Mouse (Mus musculus): ENCODE data around the gene Gm12845. TPM values are rescaled to one million over a fixed set of nuclear protein-coding genes. Genes with fewer than 3 reads are reported as not detected.
"Not testable (repeated sequence)": the region's sequence is repeated elsewhere in the genome, so short reads cannot be mapped to it uniquely, and the experiment has no call there.

Gene Gm12845
- total and polyA plus RNA-seq, 2 experiments from 2014 or later = not detected

DNA sequence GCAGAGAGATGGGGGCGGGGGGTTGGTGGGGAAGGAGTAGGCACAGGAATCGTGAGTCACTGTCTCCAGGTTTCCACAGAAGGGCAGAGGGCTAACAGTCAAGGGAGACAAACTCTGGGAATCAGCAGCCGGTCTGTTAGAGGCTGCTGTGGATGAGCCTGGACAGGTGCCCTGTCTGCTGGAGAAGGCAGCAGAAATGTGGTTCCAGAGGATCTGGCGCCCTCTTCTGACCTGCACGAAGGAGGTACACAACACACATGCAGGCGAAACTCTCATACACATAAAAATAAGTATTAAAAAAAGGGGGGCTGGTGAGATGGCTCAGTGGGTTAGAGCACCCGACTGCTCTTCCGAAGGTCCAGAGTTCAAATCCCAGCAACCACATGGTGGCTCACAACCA is 13.3 kb downstream of the Gm12845 start:
- Histone ChIP-seq H3K4me2 (ENCODE audit: low read depth, low read length, poor library complexity, severe bottlenecking) (no peak overlapping the region), H3K27me3 (ENCODE audit: insufficient read depth, low read length) (no peaks in the 10 kb centered on the region), H3K4me3 (ENCODE audit: low read depth, low read length) (no peak overlapping the region), H3K36me3 (ENCODE audit: insufficient read depth, low read length) (no peaks in the 10 kb centered on the region), H3K9ac (replicated peaks; ENCODE audit: low read length, poor library complexity, severe bottlenecking) (no peak overlapping the region), H3K9me3 (ENCODE audit: low read length) (no peaks in the 10 kb centered on the region), H3K4me1 (ENCODE audit: insufficient read depth, low read length) (no peaks in the 10 kb centered on the region), H3K27ac (ENCODE audit: low read depth, low read length) (no peak overlapping the region)
- no peak for ATAC-seq (ENCODE audit: low FRiP score)
- peak; percentile 9 for DNase-seq (ENCODE audit: low spot score)
- 48% methylated on average over 8 of the region's 8 CpGs for WGBS
- peak; percentile 29; the same call in 1 of the 2 replicates for TF ChIP-seq CTCF (IDR thresholded peaks at IDR 0.05)

DNA sequence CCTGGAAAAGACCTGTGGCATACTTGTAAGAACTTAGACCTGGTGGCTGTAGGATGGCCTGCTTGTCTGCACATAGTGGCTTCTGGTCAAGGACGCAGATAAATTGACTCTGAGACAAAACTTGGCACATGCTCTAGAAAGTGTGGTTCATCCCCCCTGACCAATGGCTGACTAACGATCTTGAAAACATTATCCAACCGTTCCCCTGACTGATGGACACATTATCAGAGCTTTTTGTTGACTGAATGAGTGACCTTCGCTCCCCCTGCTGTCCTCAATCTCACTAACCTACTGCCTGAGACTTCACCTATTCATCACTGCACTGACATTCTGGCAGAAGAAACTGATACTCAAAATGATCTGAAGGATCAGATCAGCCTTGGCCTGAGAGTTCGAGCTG is 28.3 kb downstream of the Gm12845 start:
- H3K27ac ChIP-seq (ENCODE audit: low read depth, low read length); H3K9ac ChIP-seq (replicated peaks; ENCODE audit: low read length, poor library complexity, severe bottlenecking); ATAC-seq (ENCODE audit: low FRiP score); DNase-seq (ENCODE audit: low spot score); H3K4me1 ChIP-seq (ENCODE audit: insufficient read depth, low read length); H3K9me3 ChIP-seq (ENCODE audit: low read length); H3K36me3 ChIP-seq (ENCODE audit: insufficient read depth, low read length); H3K4me2 ChIP-seq (ENCODE audit: low read depth, low read length, poor library complexity, severe bottlenecking); H3K4me3 ChIP-seq (ENCODE audit: low read depth, low read length); H3K27me3 ChIP-seq (ENCODE audit: insufficient read depth, low read length): not testable (repeated sequence)
- WGBS = 77% methylated on average over 5 of the region's 5 CpGs

DNA sequence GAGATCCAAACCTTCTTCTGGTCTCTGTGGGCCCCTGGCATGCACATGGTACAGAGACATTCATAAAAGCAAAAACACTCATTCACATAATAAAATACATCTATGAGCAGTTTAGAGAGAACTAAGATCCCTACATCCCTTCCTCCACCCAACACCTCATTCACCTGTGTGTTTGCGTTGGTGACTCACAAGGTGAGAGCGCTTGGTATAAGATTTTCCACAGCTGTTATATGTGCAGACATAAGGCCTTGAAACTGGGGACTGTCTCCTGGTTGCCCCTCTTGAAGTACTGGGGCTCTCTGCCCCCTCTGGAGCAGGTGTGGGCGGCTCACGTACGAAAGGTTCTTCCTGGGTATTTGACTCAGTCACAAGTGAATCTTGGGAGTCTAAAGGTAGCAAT is 35.9 kb downstream of the Gm12845 start:
- Histone ChIP-seq H3K4me2 (ENCODE audit: low read depth, low read length, poor library complexity, severe bottlenecking) (no peak overlapping the region), H3K27ac (ENCODE audit: low read depth, low read length) (no peak overlapping the region), H3K36me3 (ENCODE audit: insufficient read depth, low read length) (no peaks in the 10 kb centered on the region), H3K4me3 (ENCODE audit: low read depth, low read length) (no peak overlapping the region), H3K27me3 (ENCODE audit: insufficient read depth, low read length) (no peaks in the 10 kb centered on the region; the same call in 1 of the 2 replicates), H3K9me3 (ENCODE audit: low read length) (no peaks in the 10 kb centered on the region), H3K9ac (replicated peaks; ENCODE audit: low read length, poor library complexity, severe bottlenecking) (no peak overlapping the region), H3K4me1 (ENCODE audit: insufficient read depth, low read length) (no peaks in the 10 kb centered on the region)
- ATAC-seq (ENCODE audit: low FRiP score) (no peak), DNase-seq (ENCODE audit: low spot score) (no peak)
- 93% methylated on average over 5 of the region's 5 CpGs for WGBS
- no peak for TF ChIP-seq CTCF (IDR thresholded peaks at IDR 0.05)

DNA sequence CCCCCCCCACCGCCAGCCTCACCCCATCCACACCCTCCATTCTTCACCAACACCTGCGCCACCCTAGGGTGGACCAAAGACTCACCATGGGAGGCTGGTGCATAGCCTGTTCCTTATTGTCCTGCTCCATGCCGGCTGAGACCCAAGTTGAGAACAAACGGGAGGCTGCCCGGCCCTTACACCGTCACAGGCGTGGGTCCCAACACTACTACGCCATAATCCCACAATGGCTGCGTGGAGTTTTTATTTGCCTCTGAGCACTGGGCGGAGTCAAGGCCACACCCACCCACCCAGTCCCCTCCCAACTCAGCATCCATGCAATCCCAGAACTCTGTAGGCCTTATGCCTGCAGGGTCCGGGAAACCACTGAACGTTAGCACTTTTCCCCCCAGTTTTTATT is 41.2 kb downstream of the Gm12845 start, which contains the start of gene Klf17:
TSS of gene Klf17 (minus strand) at position 233 of the 400 bp plus-strand sequence.
- 75% methylated on average over 11 of the region's 12 CpGs for WGBS
- TF ChIP-seq CTCF (IDR thresholded peaks at IDR 0.05) = no peak
- DNase-seq (ENCODE audit: low spot score) = no peak
- Histone ChIP-seq H3K9ac (replicated peaks; ENCODE audit: low read length, poor library complexity, severe bottlenecking) (no peak within 1 kb of the TSS), H3K27me3 (ENCODE audit: insufficient read depth, low read length) (no peaks in the 10 kb centered on the region), H3K4me2 (ENCODE audit: low read depth, low read length, poor library complexity, severe bottlenecking) (no peak within 1 kb of the TSS), H3K36me3 (ENCODE audit: insufficient read depth, low read length) (no peaks in the 10 kb centered on the region), H3K4me3 (ENCODE audit: low read depth, low read length) (no peak within 1 kb of the TSS), H3K9me3 (ENCODE audit: low read length) (no peaks in the 10 kb centered on the region), H3K4me1 (ENCODE audit: insufficient read depth, low read length) (no peaks in the 10 kb centered on the region), H3K27ac (ENCODE audit: low read depth, low read length) (no peak within 1 kb of the TSS)
- no peak for ATAC-seq (ENCODE audit: low FRiP score)

DNA sequence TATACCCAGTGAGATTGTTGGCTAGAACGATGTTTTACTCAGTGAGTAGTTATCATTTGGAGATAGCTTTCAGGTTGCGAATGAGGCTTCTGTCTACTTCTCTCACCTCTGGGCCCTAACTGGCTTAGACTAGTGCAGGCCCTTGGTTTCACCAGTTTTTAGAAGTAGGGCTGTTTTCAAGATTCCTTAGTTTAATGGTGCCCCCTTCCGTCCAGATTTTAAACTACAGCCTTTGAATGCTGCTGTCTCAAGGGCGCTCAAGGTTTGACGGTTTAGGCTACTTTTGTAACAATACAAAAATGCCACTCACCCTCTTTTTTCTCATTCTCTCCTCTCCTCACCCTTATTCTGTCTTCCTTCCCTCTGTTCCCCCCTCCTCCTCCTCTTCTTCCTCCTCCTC is 46.7 kb downstream of the Gm12845 start:
- H3K4me3 ChIP-seq (ENCODE audit: low read depth, low read length) = no peak overlapping the region
- H3K4me2 ChIP-seq (ENCODE audit: low read depth, low read length, poor library complexity, severe bottlenecking) = no peak overlapping the region
- peak; percentile 75 for TF ChIP-seq CTCF (IDR thresholded peaks at IDR 0.05)
- H3K36me3 ChIP-seq (ENCODE audit: insufficient read depth, low read length) = no peaks in the 10 kb centered on the region
- 19% methylated on average over 5 of the region's 5 CpGs for WGBS
- ATAC-seq (ENCODE audit: low FRiP score) = no peak
- peak; percentile 84 for DNase-seq (ENCODE audit: low spot score)
- no peak overlapping the region for H3K9ac ChIP-seq (replicated peaks; ENCODE audit: low read length, poor library complexity, severe bottlenecking)
- H3K27me3 ChIP-seq (ENCODE audit: insufficient read depth, low read length) = no peaks in the 10 kb centered on the region
- H3K4me1 ChIP-seq (ENCODE audit: insufficient read depth, low read length) = no peaks in the 10 kb centered on the region
- no peaks in the 10 kb centered on the region for H3K9me3 ChIP-seq (ENCODE audit: low read length)
- no peak overlapping the region for H3K27ac ChIP-seq (ENCODE audit: low read depth, low read length)

DNA sequence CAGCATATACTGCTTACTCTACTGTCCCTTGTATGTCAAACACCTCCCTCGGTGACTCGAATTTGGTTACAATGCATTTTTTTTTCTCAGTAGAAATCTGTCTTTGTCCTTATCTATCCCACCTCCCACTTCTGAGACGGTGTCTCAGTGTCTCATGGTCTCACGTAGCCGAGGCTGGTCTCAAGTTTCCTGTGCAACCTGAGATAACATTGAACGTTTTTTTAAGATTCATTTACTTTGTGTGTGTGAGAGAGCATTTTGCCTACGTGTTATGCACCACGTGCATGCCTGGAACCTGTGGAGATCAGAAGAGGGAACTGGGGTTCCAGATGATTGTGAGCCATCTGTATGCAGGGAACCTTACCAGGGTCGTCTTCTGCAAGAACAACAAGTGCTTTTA is 48.7 kb downstream of the Gm12845 start:
- Histone ChIP-seq H3K27me3 (ENCODE audit: insufficient read depth, low read length) (no peaks in the 10 kb centered on the region), H3K36me3 (ENCODE audit: insufficient read depth, low read length) (no peaks in the 10 kb centered on the region), H3K9ac (replicated peaks; ENCODE audit: low read length, poor library complexity, severe bottlenecking) (no peak overlapping the region), H3K9me3 (ENCODE audit: low read length) (no peaks in the 10 kb centered on the region), H3K4me3 (ENCODE audit: low read depth, low read length) (no peak overlapping the region), H3K4me2 (ENCODE audit: low read depth, low read length, poor library complexity, severe bottlenecking) (no peak overlapping the region), H3K4me1 (ENCODE audit: insufficient read depth, low read length) (no peaks in the 10 kb centered on the region), H3K27ac (ENCODE audit: low read depth, low read length) (no peak overlapping the region)
- 72% methylated on average over 9 of the region's 9 CpGs for WGBS
- DNase-seq (ENCODE audit: low spot score) (no peak), ATAC-seq (ENCODE audit: low FRiP score) (no peak)
- no peak for TF ChIP-seq CTCF (IDR thresholded peaks at IDR 0.05)

Other genes starting within 250 kb of the Gm12845 start
- 174 and 192 TPM in 2 replicates for gene Rnf220, start 227.4 kb upstream of the Gm12845 start, total RNA-seq (2014; rRNA removed)
- 115 and 122 TPM in 2 replicates for gene Rnf220, start 227.4 kb upstream of the Gm12845 start, polyA plus RNA-seq (2015; fragmentation: Nextera tagmentation; extraction: Ambion mirVana)
- 275 and 291 TPM in 2 replicates for gene Eri3, start 174.0 kb upstream of the Gm12845 start, total RNA-seq (2014; rRNA removed)
- 323 and 326 TPM in 2 replicates for gene Eri3, start 174.0 kb upstream of the Gm12845 start, polyA plus RNA-seq (2015; fragmentation: Nextera tagmentation; extraction: Ambion mirVana)
- 62.6 and 69.5 TPM in 2 replicates for gene Dmap1, start 42.1 kb upstream of the Gm12845 start, total RNA-seq (2014; rRNA removed)
- 89.7 and 95.1 TPM in 2 replicates for gene Dmap1, start 42.1 kb upstream of the Gm12845 start, polyA plus RNA-seq (2015; fragmentation: Nextera tagmentation; extraction: Ambion mirVana)
- not detected in 2 replicates for gene Klf17, start 41.2 kb downstream of the Gm12845 start, total RNA-seq (2014; rRNA removed)
- not detected in 2 replicates for gene Klf17, start 41.2 kb downstream of the Gm12845 start, polyA plus RNA-seq (2015; fragmentation: Nextera tagmentation; extraction: Ambion mirVana)
- gene Slc6a9, start 110.1 kb downstream of the Gm12845 start, total RNA-seq (2014; rRNA removed) = 71.2 and 105 TPM in 2 replicates
- 58.7 and 70.5 TPM in 2 replicates for gene Slc6a9, start 110.1 kb downstream of the Gm12845 start, polyA plus RNA-seq (2015; fragmentation: Nextera tagmentation; extraction: Ambion mirVana)
- 2.0 and 9.0 TPM in 2 replicates for gene Ccdc24, start 148.1 kb downstream of the Gm12845 start, total RNA-seq (2014; rRNA removed)
- 1.2 and 1.4 TPM in 2 replicates for gene Ccdc24, start 148.1 kb downstream of the Gm12845 start, polyA plus RNA-seq (2015; fragmentation: Nextera tagmentation; extraction: Ambion mirVana)
- 238 and 337 TPM in 2 replicates for gene B4galt2, start 159.1 kb downstream of the Gm12845 start, total RNA-seq (2014; rRNA removed)
- gene B4galt2, start 159.1 kb downstream of the Gm12845 start, polyA plus RNA-seq (2015; fragmentation: Nextera tagmentation; extraction: Ambion mirVana) = 86.8 and 92.9 TPM in 2 replicates
- 607 and 625 TPM in 2 replicates for gene Atp6v0b, start 162.9 kb downstream of the Gm12845 start, total RNA-seq (2014; rRNA removed)
- gene Atp6v0b, start 162.9 kb downstream of the Gm12845 start, polyA plus RNA-seq (2015; fragmentation: Nextera tagmentation; extraction: Ambion mirVana) = 667 and 754 TPM in 2 replicates
- gene Dph2, start 167.6 kb downstream of the Gm12845 start, total RNA-seq (2014; rRNA removed) = 13.8 and 23.3 TPM in 2 replicates
- 13.3 and 15.9 TPM in 2 replicates for gene Dph2, start 167.6 kb downstream of the Gm12845 start, polyA plus RNA-seq (2015; fragmentation: Nextera tagmentation; extraction: Ambion mirVana)
- gene Ipo13, start 190.6 kb downstream of the Gm12845 start, total RNA-seq (2014; rRNA removed) = 30.8 and 39.9 TPM in 2 replicates
- 46.0 and 52.4 TPM in 2 replicates for gene Ipo13, start 190.6 kb downstream of the Gm12845 start, polyA plus RNA-seq (2015; fragmentation: Nextera tagmentation; extraction: Ambion mirVana)
- 1.7 and 2.0 TPM in 2 replicates for gene Artn, start 205.4 kb downstream of the Gm12845 start, total RNA-seq (2014; rRNA removed)
- gene Artn, start 205.4 kb downstream of the Gm12845 start, polyA plus RNA-seq (2015; fragmentation: Nextera tagmentation; extraction: Ambion mirVana) = 0.48 and 0.77 TPM in 2 replicates

Measured in midbrain, postnatal 0 days (tissue).